Mouse (Mus musculus): ENCODE data around the gene Trf. TPM values are rescaled to one million over a fixed set of nuclear protein-coding genes. Genes with fewer than 3 reads are reported as not detected.

Gene Trf
- total RNA-seq, 1 experiment: 9.6 TPM

DNA sequence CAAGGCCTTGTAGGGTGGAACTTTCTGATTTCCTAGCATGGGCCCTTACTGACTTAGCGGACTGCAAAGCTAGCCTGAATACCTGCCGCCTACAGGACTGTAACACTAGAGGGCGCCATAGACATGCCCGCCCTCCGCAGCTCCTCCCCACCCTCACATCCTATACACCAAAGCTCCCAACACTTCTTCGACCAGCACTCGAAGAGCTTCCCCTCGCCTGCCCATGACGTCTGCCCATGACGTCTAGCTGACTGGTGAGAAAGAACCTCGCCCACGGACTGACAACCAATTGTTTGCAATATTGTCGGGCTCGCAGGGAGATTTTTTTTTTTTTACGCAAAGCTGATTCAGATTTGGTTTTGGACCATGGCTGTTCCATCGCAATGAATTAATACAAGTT is 22.4 kb downstream of the Trf start:
- Histone ChIP-seq H3K9ac (ENCODE audit: insufficient read depth, low read depth, low read length, poor library complexity, severe bottlenecking) (no peak overlapping the region), H3K9me3 (ENCODE audit: control insufficient read depth, insufficient read depth, low read depth, low read length) (no peaks in the 10 kb centered on the region), H3K4me1 (ENCODE audit: control insufficient read depth in 2 of 2, insufficient read depth in 2 of 2, low read length in 2 of 2, poor library complexity in 1 of 2) (no peaks in the 10 kb centered on the region), H3K36me3 (ENCODE audit: control insufficient read depth, insufficient read depth, low read length, poor library complexity, severe bottlenecking) (no peaks in the 10 kb centered on the region), H3K27ac (ENCODE audit: insufficient read depth, low read depth, low read length, poor library complexity, severe bottlenecking) (no peak overlapping the region), H3K4me3 (ENCODE audit: insufficient read depth in 1 of 2, low read depth in 1 of 2, low read length in 2 of 2, poor library complexity in 1 of 2, severe bottlenecking in 1 of 2) (no peak overlapping the region)
- in situ Hi-C loops (cut with MboI; ENCODE audit: low sequenced_read_pairs in 2 of 2, unreplicated experiment in 2 of 2): no loop called here
- TF ChIP-seq CHD2 (IDR thresholded peaks at IDR 0.05; ENCODE audit: low read depth, low read length): no peak
- no peak for TF ChIP-seq ZC3H11A (IDR thresholded peaks at IDR 0.05; ENCODE audit: borderline replicate concordance, low read depth, low read length)
- no peak for TF ChIP-seq ZNF384 (IDR thresholded peaks at IDR 0.05; ENCODE audit: low read depth, low read length)
- no peak for TF ChIP-seq HCFC1 (IDR thresholded peaks at IDR 0.05; ENCODE audit: borderline replicate concordance, insufficient read depth, low read length)
- TF ChIP-seq MAFK (IDR thresholded peaks at IDR 0.05; ENCODE audit: insufficient read depth, low read depth, low read length): no peak
- DNase-seq (ENCODE audit: low read depth, low spot score): peak; percentile 66

DNA sequence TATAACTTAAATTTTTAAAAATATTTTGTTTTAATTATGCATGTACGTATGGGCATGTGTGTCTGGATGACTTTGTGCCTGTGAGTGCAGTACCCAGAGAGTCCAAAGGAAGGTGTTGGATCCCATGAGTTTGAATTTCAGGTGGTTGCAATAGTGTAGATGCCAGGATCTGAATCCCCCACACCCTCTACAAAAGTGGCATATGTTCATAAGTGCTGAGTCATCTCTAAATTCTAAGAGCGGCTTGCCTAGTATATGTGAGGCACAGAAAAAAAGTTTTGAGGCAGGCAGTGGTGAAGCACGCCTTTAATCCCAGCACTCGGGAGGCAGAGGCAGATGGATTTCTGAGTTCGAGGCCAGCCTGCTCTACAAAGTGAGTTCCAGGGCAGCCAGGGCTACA is 24.5 kb downstream of the Trf start:
- H3K9me3 ChIP-seq (ENCODE audit: control insufficient read depth, insufficient read depth, low read depth, low read length): no peaks in the 10 kb centered on the region
- no peak for DNase-seq (ENCODE audit: low read depth, low spot score)
- no peak overlapping the region for H3K9ac ChIP-seq (ENCODE audit: insufficient read depth, low read depth, low read length, poor library complexity, severe bottlenecking)
- H3K27ac ChIP-seq (ENCODE audit: insufficient read depth, low read depth, low read length, poor library complexity, severe bottlenecking): no peak overlapping the region
- no peak for TF ChIP-seq ZNF384 (IDR thresholded peaks at IDR 0.05; ENCODE audit: low read depth, low read length)
- TF ChIP-seq MAFK (IDR thresholded peaks at IDR 0.05; ENCODE audit: insufficient read depth, low read depth, low read length): 0 out of 2 replicates have a peak, but pooled peaks have one; percentile 54
- no peak for TF ChIP-seq ZC3H11A (IDR thresholded peaks at IDR 0.05; ENCODE audit: borderline replicate concordance, low read depth, low read length)
- no peak for TF ChIP-seq CHD2 (IDR thresholded peaks at IDR 0.05; ENCODE audit: low read depth, low read length)
- no peaks in the 10 kb centered on the region for H3K36me3 ChIP-seq (ENCODE audit: control insufficient read depth, insufficient read depth, low read length, poor library complexity, severe bottlenecking)
- in situ Hi-C loops (cut with MboI; ENCODE audit: low sequenced_read_pairs in 2 of 2, unreplicated experiment in 2 of 2): no loop called here
- no peak overlapping the region for H3K4me3 ChIP-seq (ENCODE audit: insufficient read depth in 1 of 2, low read depth in 1 of 2, low read length in 2 of 2, poor library complexity in 1 of 2, severe bottlenecking in 1 of 2)
- no peaks in the 10 kb centered on the region for H3K4me1 ChIP-seq (ENCODE audit: control insufficient read depth in 2 of 2, insufficient read depth in 2 of 2, low read length in 2 of 2, poor library complexity in 1 of 2)

- no peak for TF ChIP-seq MAFK (IDR thresholded peaks at IDR 0.05; ENCODE audit: insufficient read depth, low read depth, low read length)
- TF ChIP-seq ZC3H11A (IDR thresholded peaks at IDR 0.05; ENCODE audit: borderline replicate concordance, low read depth, low read length): no peak
- no peak for TF ChIP-seq CHD2 (IDR thresholded peaks at IDR 0.05; ENCODE audit: low read depth, low read length)
- TF ChIP-seq ZNF384 (IDR thresholded peaks at IDR 0.05; ENCODE audit: low read depth, low read length): no peak
- TF ChIP-seq HCFC1 (IDR thresholded peaks at IDR 0.05; ENCODE audit: borderline replicate concordance, insufficient read depth, low read length): peak; percentile 99
- H3K9ac ChIP-seq (ENCODE audit: insufficient read depth, low read depth, low read length, poor library complexity, severe bottlenecking): peak within 1 kb of the TSS; percentile 82
- H3K27ac ChIP-seq (ENCODE audit: insufficient read depth, low read depth, low read length, poor library complexity, severe bottlenecking): no peak within 1 kb of the TSS
These were observed 28.5 kb downstream of the Trf start, which contains the start of gene Srprb for GRCm38 (mm10) chr9:103201561-103202260. Srprb (minus strand) TSS chr9:103202137.

DNA sequence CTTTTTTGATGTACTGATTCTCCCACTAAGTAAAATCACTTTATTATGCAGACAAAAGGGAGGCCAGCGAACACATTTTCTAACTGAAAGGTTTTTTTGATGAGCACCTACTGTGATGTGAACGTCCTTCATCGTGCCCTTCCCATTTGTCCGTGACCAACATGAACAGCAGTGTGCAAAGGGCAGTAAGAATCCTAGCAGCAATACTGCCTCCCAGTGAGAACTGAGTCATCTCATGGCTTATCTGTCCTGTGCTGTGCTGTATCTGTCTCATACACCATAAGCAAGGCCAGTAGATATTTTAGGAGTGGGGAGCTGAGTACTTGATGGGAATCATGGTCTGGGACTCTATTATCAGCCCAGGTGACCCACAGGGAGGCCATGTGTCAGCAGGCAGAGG is 41.8 kb downstream of the Trf start:
- DNase-seq (ENCODE audit: low read depth, low spot score): no peak
- no peaks in the 10 kb centered on the region for H3K9me3 ChIP-seq (ENCODE audit: control insufficient read depth, insufficient read depth, low read depth, low read length)
- TF ChIP-seq HCFC1 (IDR thresholded peaks at IDR 0.05; ENCODE audit: borderline replicate concordance, insufficient read depth, low read length): no peak
- H3K36me3 ChIP-seq (ENCODE audit: control insufficient read depth, insufficient read depth, low read length, poor library complexity, severe bottlenecking): peaks cover 23% of the 10 kb centered on the region
- no peak overlapping the region for H3K9ac ChIP-seq (ENCODE audit: insufficient read depth, low read depth, low read length, poor library complexity, severe bottlenecking)
- peaks cover 0 to 9% of the 10 kb centered on the region in 2 experiments; a peak in 2 of 4 replicates for H3K4me1 ChIP-seq (ENCODE audit: control insufficient read depth in 2 of 2, insufficient read depth in 2 of 2, low read length in 2 of 2, poor library complexity in 1 of 2)
- in situ Hi-C loops (cut with MboI; ENCODE audit: low sequenced_read_pairs in 2 of 2, unreplicated experiment in 2 of 2): no loop called here
- H3K27ac ChIP-seq (ENCODE audit: insufficient read depth, low read depth, low read length, poor library complexity, severe bottlenecking): no peak overlapping the region
- H3K4me3 ChIP-seq (ENCODE audit: insufficient read depth in 1 of 2, low read depth in 1 of 2, low read length in 2 of 2, poor library complexity in 1 of 2, severe bottlenecking in 1 of 2): no peak overlapping the region

More at GRCm38 (mm10) chr9:103201561-103202260, 28.5 kb downstream of the Trf start, which contains the start of gene Srprb:
- peak; percentile 81 for DNase-seq (ENCODE audit: low read depth, low spot score)
- Histone ChIP-seq H3K4me1 (ENCODE audit: control insufficient read depth in 2 of 2, insufficient read depth in 2 of 2, low read length in 2 of 2, poor library complexity in 1 of 2) (no peaks in the 10 kb centered on the region), H3K4me3 (ENCODE audit: insufficient read depth in 1 of 2, low read depth in 1 of 2, low read length in 2 of 2, poor library complexity in 1 of 2, severe bottlenecking in 1 of 2) (peak within 1 kb of the TSS; percentile 73 to 92), H3K36me3 (ENCODE audit: control insufficient read depth, insufficient read depth, low read length, poor library complexity, severe bottlenecking) (peaks cover 14% of the 10 kb centered on the region), H3K9me3 (ENCODE audit: control insufficient read depth, insufficient read depth, low read depth, low read length) (no peaks in the 10 kb centered on the region)
- in situ Hi-C loops (cut with MboI; ENCODE audit: low sequenced_read_pairs in 2 of 2, unreplicated experiment in 2 of 2): no loop called here
